Mouse (Mus musculus) limb, embryonic 15.5 days (tissue): ENCODE data around the gene Fam83b. TPM values are rescaled to one million over a fixed set of nuclear protein-coding genes. Genes with fewer than 3 reads are reported as not detected.

Source experiments
- ATAC-seq: fragments of 200-750 bp; cut with Nextera tagmentation; 2 replicates; pipeline ENCODE4 v1.8.0; 2017; ENCODE audit warnings: low read depth, moderate TSS enrichment; ENCODE audit not compliant: insufficient number of reproducible peaks, low FRiP score, low TSS enrichment
- H3K27ac ChIP-seq: fragments of 300-500 bp; sonication (generic); 2 replicates; pipeline ENCODE4 v1.5.1; 2015; ENCODE audit warnings: moderate library complexity, mild to moderate bottlenecking, inconsistent platforms
- H3K27me3 ChIP-seq: fragments of 300-500 bp; sonication (generic); 2 replicates; pipeline ENCODE4 v1.6.1; 2015; ENCODE audit warnings: inconsistent platforms
- H3K36me3 ChIP-seq: fragments of 300-500 bp; sonication (generic); 2 replicates; pipeline ENCODE4 v1.6.1; 2015; ENCODE audit warnings: inconsistent platforms
- H3K4me1 ChIP-seq: fragments of 300-500 bp; sonication (generic); 2 replicates; pipeline ENCODE4 v1.6.1; 2015; ENCODE audit warnings: inconsistent platforms
- H3K4me2 ChIP-seq: fragments of 300-500 bp; sonication (generic); 2 replicates; pipeline ENCODE4 v1.6.1; 2015; ENCODE audit warnings: mild to moderate bottlenecking, inconsistent platforms
- H3K4me3 ChIP-seq: fragments of 300-500 bp; sonication (generic); 2 replicates; pipeline ENCODE4 v1.5.1; 2015; ENCODE audit warnings: mild to moderate bottlenecking, inconsistent platforms
- H3K9ac ChIP-seq: fragments of 300-500 bp; sonication (generic); 2 replicates; pipeline ENCODE4 v1.6.1; 2015; ENCODE audit warnings: inconsistent platforms
- H3K9me3 ChIP-seq: fragments of 300-500 bp; sonication (generic); 2 replicates; pipeline ENCODE4 v1.6.1; 2016; ENCODE audit warnings: inconsistent platforms
- WGBS: fragments of 180-500 bp; shearing (Covaris S2); methylation state at CpG from one replicate; pipeline ENCODE4 v1.1.7; 2015; 5-methylcytosine and 5-hydroxymethylcytosine counted together
- polyA plus RNA-seq: library from polyadenylated mRNA; unstranded; fragments of >200 nt; fragmentation: Nextera tagmentation; extraction: Ambion mirVana; gene quantifications from 2 replicates; pipeline ENCODE4 v1.2.1, GENCODE M21; 2015

Gene Fam83b
- polyA plus RNA-seq, 1 experiment from 2014 or later, result 9.2 TPM

- no peak overlapping the region for H3K4me2 ChIP-seq
- WGBS, result 86% methylated on average over 1 of the region's 1 CpGs
- ATAC-seq, result no peak
These were observed 48.3 kb downstream of the Fam83b start for GRCm38 (mm10) chr9:76518665-76519064.

DNA sequence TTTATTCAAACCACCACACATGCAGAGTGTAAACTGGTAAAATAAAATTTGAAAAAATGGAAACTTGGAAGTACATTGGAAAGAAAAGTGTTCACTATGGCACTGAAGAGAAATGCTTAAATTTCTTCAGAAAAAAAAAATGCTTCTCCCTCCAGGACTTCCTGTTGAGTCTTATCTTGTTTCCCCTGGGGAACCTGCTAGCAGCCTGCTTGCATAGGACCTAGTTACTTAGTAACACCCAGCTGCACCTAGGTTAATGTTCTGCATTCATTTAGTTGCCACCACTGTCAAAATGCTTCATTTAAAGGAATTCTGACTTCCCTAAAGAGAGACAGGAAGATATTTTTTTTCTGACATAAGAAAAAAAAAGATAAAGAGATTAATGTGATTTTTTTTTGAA is 61.3 kb downstream of the Fam83b start:
- ATAC-seq, result no peak
- no peaks in the 10 kb centered on the region for H3K36me3 ChIP-seq
- H3K9ac ChIP-seq, result no peak overlapping the region
- H3K4me1 ChIP-seq, result no peaks in the 10 kb centered on the region
- H3K9me3 ChIP-seq, result no peaks in the 10 kb centered on the region
- no peak overlapping the region for H3K4me3 ChIP-seq
- H3K27ac ChIP-seq, result no peak overlapping the region
- H3K27me3 ChIP-seq, result no peaks in the 10 kb centered on the region
- no peak overlapping the region for H3K4me2 ChIP-seq

More at GRCm38 (mm10) chr9:76518665-76519064, 48.3 kb downstream of the Fam83b start:
- Histone ChIP-seq H3K9ac (no peak overlapping the region), H3K4me1 (no peaks in the 10 kb centered on the region), H3K4me3 (no peak overlapping the region), H3K27ac (no peak overlapping the region), H3K27me3 (no peaks in the 10 kb centered on the region), H3K36me3 (no peaks in the 10 kb centered on the region), H3K9me3 (no peaks in the 10 kb centered on the region)

DNA sequence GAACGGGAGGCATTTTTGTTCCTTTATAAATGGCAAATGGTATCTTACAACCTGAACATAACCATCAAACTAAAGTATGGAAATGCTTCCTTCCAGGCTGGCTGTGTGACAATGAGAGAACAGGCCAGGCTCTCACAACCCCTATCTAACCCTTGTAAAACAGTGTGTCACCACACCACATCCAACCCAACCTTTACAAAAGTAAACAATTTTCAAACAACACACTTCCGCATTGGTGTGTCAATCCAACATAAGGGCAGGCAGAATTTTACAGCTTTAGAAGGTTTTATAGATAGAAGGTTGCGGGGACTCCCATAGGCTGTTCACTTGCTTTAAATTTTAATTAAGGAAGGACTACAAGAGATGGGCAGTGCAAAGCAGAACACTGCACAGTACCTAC is 77.2 kb downstream of the Fam83b start:
- Histone ChIP-seq H3K9ac (no peak overlapping the region), H3K27me3 (no peaks in the 10 kb centered on the region), H3K4me3 (no peak overlapping the region), H3K27ac (no peak overlapping the region), H3K4me2 (no peak overlapping the region), H3K9me3 (no peaks in the 10 kb centered on the region), H3K36me3 (peaks cover 4% of the 10 kb centered on the region; the same call in 1 of the 2 replicates), H3K4me1 (no peaks in the 10 kb centered on the region)
- no peak for ATAC-seq
- 71% methylated on average over 3 of the region's 3 CpGs for WGBS

DNA sequence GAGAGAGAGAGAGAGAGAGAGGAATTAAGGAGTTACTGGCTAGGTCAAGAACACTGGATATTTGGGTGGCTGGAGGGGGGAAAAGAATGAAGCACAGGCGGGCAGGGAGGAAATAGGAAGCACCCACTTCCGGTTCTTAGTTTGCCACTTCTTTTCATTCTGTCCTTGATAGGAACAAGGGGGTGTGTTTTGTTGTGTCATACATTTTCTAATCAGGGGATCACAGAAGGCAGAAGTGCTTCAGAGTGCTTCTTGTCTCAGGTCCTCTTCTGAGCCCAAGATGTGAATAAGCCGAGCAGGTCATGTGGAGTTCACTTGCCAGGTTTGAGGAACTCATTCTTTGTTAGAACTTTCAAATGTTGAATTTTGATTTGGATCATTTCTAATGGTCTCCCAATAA is 86.8 kb downstream of the Fam83b start:
- H3K4me3 ChIP-seq, result no peak overlapping the region
- 84% methylated on average over 3 of the region's 3 CpGs for WGBS

DNA sequence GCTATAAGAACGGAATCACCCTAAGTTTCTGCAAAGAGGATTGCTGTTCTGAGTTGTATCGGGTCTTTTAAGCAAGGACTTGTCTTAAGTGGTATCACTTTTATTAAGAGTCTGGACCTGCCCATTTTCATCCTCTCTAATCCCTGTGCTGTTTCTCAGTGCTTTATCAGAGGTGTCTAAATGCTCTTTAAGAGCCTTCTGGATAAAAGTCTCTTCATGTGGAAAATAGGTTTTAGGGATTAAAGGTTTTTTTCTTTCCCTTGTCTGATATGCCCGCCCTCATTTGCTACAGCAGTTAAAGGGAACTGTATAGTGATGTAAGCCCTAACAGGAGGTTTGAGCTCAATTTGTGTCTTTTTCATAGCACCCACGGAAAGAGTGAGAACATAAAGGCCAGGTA is 97.4 kb downstream of the Fam83b start:
- Histone ChIP-seq H3K4me3 (no peak overlapping the region), H3K4me2 (no peak overlapping the region), H3K27ac (no peak overlapping the region), H3K9ac (no peak overlapping the region), H3K9me3 (no peaks in the 10 kb centered on the region), H3K36me3 (no peaks in the 10 kb centered on the region), H3K4me1 (no peaks in the 10 kb centered on the region), H3K27me3 (no peaks in the 10 kb centered on the region)
- WGBS, result 80% methylated on average over 4 of the region's 4 CpGs
- no peak for ATAC-seq

More for the DNA sequence above, 86.8 kb downstream of the Fam83b start:
- Histone ChIP-seq H3K36me3 (no peaks in the 10 kb centered on the region), H3K27me3 (no peaks in the 10 kb centered on the region), H3K9ac (no peak overlapping the region), H3K27ac (no peak overlapping the region), H3K4me1 (no peaks in the 10 kb centered on the region), H3K4me2 (no peak overlapping the region), H3K9me3 (no peaks in the 10 kb centered on the region)
- no peak for ATAC-seq

DNA sequence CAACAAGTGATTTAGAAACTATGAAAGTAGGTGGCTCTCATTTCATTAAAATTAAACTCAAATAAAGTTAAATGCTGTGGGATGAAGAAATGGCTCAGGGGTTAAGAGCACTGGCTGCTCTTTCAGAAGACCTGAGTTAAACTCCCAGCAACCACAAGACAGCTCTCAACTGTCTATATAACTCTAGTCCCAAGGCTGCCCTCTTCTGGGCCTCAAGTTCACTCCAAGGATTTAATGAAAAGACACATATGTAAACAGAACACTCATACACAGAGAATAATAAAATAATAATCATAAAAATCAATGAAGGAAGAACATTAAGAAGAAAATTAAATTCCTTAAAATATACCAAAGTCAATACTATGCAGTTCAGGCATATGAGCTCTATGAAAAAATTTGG is 105.4 kb downstream of the Fam83b start:
- Histone ChIP-seq H3K27ac (no peak overlapping the region), H3K4me1 (no peaks in the 10 kb centered on the region), H3K9ac (no peak overlapping the region), H3K9me3 (no peaks in the 10 kb centered on the region), H3K4me2 (no peak overlapping the region), H3K4me3 (no peak overlapping the region), H3K36me3 (no peaks in the 10 kb centered on the region), H3K27me3 (no peaks in the 10 kb centered on the region)
- ATAC-seq, result no peak

GRCm38 (mm10) chr9:76455703-76456102 is 111.2 kb downstream of the Fam83b start:
- H3K27ac ChIP-seq, result no peak overlapping the region
- 80% methylated on average over 3 of the region's 3 CpGs for WGBS

More at GRCm38 (mm10) chr9:76455703-76456102, 111.2 kb downstream of the Fam83b start:
- no peak overlapping the region for H3K4me2 ChIP-seq
- no peaks in the 10 kb centered on the region for H3K9me3 ChIP-seq
- no peaks in the 10 kb centered on the region for H3K4me1 ChIP-seq
- H3K9ac ChIP-seq, result no peak overlapping the region
- H3K36me3 ChIP-seq, result no peaks in the 10 kb centered on the region
- no peak for ATAC-seq
- H3K27me3 ChIP-seq, result no peaks in the 10 kb centered on the region
- H3K4me3 ChIP-seq, result no peak overlapping the region

Other genes starting within 250 kb of the Fam83b start
- 0.09 and 0.16 TPM in 2 replicates for gene Hcrtr2, start 243.3 kb downstream of the Fam83b start, polyA plus RNA-seq